Mouse (Mus musculus) thymus, postnatal 14 days (tissue): Measurements from ENCODE around the gene Cbx4.
A peak's percentile ranks its signal among the peaks of the same experiment; 100 is the strongest.
"Not testable (repeated sequence)": the region's sequence is repeated elsewhere in the genome, so short reads cannot be mapped to it uniquely, and the experiment has no call there.

Experiments
- DNase-seq: peaks from one replicate; pipeline ENCODE4 v3.0.0; 2021

The Cbx4 gene

DNA sequence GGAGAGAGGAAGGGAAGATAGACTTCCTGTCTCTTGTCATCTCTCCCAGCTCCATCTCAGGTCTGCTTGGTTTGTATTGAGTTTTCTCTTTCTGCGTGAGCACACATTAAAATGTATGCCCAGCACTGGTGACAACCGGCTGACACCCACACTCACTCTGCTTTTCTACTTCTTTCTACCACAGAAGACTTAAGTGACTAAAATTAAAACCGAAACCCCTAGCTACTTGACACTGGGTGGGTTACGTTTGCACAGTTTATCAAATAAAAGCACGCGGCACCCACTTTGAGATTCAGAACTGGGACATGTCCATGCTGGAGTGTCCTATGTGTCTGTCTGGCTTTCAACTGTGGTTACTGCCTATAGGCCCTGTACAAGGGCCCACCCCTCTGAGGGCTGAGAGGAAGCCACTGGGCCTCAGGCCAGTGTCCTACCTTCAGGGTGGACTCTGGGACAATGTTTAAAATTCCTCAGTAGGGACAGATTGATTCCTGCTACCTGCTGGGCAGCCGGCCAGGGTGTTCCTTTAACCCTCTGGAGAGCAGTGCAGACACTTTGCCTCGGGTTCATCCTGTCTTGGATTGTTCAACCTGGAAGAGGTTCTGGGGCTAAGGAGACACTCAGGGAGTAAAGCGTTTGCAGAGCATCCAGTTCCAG, 23.5 kb upstream of the Cbx4 start:
- DNase-seq = no peak

DNA sequence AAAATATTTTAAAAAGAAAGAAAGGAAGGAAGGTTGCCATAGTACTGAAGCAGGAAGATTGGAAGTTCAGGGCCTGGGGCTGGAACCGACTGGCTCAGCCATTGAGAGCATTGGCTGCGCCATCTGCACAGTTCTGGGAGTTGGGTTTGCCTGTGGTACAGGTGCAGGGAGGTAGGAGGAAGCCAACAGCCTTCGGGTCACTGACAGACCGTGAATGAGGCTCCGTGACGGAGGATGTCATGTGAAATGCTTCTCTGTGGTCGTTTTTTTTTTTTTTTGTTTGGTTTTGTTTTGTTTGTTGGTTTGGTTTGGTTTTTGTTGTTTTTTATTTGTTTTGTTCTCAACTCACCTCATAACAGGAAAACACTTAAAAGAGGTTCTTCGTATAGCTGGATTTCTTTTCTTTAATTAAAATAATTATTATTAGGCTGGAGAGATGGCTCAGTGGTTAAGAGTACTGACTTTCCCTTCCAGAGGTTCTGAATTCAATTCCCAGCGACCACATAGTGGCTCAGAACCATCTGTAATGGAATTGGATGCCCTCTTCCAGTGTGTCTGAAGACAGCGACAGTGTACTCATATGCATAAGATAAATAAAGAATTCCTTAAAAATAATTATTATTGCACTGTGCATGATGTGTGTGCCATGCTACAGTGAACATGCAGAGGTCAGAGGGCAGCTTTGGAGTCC, 22.7 kb upstream of the Cbx4 start:
- no peak for DNase-seq

- peak; percentile 27 for DNase-seq
Observed at GRCm38 (mm10) chr11:119106289-119106688, 20.3 kb upstream of the Cbx4 start.

GRCm38 (mm10) chr11:119105748-119106147, 19.7 kb upstream of the Cbx4 start:
- DNase-seq = no peak

- no peak for DNase-seq
Observed at GRCm38 (mm10) chr11:119105071-119105609, 19.1 kb upstream of the Cbx4 start.

DNA sequence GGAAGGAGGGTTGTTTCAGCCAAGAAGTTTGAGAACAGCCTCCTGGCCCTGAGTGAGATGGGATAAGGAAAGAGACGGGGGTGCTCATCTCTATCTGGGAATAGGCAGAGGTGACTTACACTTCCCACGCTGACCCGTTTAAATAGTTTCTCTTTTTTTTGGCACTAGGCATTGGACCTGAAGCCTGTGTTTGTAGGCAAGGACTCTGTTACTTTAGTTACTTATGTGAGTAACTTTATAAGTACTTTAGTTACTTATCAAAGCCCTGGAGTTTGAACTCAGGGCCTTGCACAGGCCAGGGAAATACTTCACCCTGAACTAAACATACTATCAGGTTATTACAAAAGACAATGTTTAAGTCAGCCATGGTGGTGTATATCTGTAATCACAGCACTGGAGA, 18.0 kb upstream of the Cbx4 start:
- no peak for DNase-seq

DNA sequence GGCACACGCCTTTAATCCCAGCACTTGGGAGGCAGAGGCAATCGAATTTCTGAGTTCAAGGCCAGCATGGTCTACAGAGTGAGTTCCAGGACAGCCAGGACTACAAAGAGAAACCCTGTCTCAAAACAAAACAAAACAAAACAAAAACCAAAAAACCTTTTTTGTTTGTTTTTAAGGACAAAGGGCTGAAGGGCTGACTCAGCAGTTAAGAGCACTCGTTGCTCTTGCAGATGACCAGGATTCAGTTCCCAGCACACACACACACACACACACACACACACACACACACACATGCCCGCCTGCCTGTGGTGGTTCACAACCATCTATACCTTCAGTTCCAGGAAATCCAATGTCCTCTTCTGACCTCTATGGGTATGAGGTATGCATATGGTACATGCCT, 14.3 kb upstream of the Cbx4 start:
- not testable (repeated sequence) for DNase-seq

GRCm38 (mm10) chr11:119098202-119098601, 12.2 kb upstream of the Cbx4 start:
- no peak for DNase-seq

- no peak for DNase-seq
Observed at GRCm38 (mm10) chr11:119095441-119095840, 9.4 kb upstream of the Cbx4 start.

GRCm38 (mm10) chr11:119093322-119093721, 7.3 kb upstream of the Cbx4 start:
- DNase-seq = no peak

DNA sequence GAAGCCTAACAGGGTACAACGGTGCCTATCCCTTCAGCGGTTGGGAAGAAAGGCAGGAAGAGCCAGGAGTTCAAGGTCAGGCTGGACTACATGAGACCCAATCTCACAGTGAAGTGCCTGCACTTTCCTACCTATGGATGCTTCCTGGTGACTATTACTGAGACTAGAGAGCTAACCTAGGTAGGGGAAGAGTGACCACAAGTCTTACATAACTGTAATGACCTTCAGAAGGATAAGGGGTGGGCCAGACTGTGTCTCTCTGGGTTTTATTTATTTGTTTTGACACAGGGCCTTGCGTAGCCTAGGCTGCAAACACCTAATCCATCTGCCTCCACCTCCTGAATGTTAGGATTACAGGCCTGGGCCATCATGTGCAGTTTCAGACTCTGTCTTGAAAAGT, 6.3 kb upstream of the Cbx4 start:
- no peak for DNase-seq

GRCm38 (mm10) chr11:119091598-119091991, 5.6 kb upstream of the Cbx4 start:
- peak; percentile 76 for DNase-seq

GRCm38 (mm10) chr11:119090961-119091597, 5.1 kb upstream of the Cbx4 start:
- peak; percentile 21 for DNase-seq

DNA sequence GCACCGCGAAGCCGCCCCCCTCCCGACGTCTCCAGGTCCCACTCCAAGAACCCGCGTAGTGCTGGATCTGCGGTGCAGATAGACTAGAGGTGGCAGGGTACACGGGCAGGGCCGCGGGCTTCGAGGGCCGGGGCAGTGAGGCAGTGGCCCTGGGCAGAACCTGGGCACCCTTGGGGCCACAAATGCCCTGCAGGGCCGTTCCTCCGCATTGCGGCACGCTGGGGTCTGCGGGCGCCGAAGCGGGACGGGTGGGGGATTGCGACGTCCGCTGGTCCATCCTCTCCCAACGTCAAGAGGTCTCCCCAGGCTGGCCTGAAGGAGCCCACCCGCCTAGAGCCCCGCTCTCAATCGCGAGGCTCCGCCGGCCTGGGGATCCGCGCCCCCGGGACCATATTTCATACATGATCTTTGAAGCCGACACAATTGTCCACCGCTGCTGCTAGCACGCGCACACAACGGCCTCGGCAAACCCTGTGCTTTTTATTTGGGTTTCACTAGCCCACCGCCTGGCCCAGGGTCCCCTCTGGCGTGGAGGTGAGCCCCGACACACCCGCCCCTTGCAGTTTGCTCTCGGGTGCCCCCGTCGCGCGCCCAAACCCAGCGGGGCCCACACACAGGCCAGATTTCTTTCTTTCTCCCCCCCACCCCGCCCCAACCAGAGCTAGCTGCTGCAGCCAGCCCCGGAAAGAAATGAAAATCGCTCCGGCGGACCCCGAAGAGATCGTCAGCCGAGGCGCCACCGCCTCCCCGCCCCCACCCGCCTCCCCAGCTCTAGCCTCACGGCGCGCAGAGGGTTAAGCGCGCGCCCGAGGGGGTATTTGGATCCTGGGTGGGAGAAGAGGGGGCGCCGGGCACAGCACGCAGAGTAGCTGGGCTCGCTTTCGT, 4.3 kb upstream of the Cbx4 start:
- peak; percentile 27 for DNase-seq

DNA sequence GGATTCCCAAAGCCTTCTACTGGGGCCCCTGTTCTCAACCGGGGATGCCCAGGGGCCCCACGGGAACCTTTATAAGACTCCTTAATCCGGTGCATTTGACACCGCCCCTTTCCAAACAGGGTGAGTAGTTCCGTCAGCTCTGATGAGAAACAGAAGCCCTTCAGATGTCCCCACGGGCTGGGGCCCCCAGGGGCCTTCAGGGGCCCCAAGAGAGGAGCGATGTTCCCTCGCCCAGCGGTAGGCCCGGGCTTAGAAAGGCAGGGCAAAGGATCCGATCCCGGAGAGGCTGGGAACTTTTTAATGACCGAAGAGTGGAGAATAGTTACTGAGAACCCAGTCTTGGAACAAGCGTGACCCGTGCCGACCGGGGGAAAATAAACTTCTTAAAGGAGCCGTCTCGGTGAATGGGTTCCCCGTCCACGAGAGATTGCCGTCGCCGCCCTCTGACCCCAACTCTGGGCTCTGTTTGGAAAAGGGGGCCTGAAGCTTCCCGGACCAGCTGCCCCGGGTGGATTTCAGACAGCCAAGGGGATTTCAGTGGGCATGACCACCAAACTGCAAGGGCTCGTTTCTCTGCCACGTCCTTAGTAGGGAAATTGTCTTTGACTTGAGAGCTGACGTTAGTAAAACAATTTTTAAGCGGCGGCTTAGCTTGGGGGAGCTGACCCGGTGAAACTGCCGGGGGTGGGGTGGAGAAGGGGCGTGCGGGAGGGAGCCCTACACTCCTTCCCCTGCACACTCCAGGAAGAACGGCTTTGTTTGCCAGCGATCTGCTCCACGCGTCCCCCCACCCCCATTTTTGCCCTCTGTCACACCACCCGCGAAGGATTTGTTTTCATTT, 3.4 kb upstream of the Cbx4 start:
- peak; percentile 30 for DNase-seq

DNA sequence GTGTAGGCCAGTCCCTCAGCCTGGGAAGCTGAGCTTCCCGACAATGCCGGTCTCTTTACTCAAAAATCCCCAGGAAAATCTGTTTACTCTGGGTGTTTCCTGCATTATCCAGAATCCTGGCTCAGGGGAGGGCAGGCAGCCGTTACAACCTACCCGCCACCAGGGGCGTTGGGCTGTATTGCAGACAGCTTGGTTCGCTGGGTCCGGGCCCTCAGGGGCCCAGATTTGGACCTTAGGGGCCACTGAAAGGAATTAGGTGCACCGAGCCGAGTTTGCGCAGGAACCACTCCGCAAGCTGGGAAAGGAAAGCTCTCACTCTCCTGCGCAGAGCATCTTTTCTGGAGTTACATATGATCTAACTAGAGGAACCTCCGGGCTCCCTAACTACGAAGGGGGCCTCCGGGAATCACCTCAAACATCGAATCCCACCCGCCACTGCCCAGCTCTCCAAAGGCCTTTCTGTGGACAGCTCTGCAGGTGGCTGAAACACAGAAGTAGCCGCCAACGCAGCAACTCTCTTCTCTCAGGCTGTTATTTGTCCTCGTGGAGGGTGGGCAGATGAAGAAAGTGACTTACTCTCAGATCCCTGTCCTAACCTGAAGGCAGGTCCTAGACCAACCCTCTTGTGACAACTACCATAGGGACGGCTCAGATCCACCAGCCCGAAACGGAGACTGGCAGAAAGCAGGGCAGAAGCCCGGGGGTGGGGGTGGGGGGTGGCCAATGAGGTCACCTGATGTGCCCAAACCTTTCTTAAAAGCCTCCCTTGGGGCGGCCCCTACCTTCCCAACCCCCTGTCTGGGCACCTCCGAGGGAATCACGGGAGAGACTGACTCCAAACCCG, 2.6 kb upstream of the Cbx4 start:
- DNase-seq = peak; percentile 47

DNA sequence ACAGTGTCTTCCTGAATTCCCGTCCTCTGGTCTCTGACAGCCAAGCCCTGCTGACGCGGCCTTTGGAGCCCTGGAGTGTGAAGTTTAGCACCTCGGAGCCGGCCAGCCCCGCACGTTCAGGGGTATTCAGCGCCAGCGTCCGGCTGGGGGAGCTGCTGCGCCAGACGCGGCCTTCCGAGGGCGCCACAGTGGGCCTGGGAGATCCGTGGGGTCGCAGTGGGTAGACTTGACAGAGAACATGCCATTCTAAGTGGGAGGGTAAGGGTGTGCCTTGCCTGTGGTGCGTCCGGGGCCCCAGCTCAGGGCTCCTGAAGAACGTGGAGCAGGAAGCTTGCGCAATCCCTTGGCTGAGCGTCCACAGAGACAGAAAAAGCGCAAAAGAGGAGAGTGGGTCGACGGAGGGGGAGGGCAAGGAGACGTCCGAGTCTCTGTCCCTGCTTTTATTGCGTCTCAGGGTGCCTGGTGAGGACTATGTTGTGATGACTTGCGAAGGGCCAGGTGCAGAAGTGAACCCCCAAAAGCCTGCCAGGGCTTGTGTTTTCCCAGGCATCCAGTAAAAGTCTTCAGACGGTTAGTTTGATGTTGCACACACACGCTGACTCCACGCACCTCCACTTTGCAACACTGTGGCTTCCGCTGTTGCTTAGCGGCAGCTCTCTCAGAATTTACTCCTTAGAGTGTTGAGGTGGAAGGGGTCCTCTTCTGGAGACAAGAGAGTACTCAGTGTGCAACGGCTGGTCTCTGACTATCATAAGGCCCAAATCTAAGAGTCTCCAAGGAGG, 1.5 kb upstream of the Cbx4 start:
- peak; percentile 51 for DNase-seq

- DNase-seq = peak; percentile 78
Observed at GRCm38 (mm10) chr11:119085279-119086062, 550 bp downstream of the Cbx4 start.
